Mouse (Mus musculus): ENCODE data around the gene Zfp651. TPM values are rescaled to one million over a fixed set of nuclear protein-coding genes. Genes with fewer than 3 reads are reported as not detected.

Zfp651 gene
- polyA plus RNA-seq, 1 experiment from 2014 or later = 64.7 TPM

DNA sequence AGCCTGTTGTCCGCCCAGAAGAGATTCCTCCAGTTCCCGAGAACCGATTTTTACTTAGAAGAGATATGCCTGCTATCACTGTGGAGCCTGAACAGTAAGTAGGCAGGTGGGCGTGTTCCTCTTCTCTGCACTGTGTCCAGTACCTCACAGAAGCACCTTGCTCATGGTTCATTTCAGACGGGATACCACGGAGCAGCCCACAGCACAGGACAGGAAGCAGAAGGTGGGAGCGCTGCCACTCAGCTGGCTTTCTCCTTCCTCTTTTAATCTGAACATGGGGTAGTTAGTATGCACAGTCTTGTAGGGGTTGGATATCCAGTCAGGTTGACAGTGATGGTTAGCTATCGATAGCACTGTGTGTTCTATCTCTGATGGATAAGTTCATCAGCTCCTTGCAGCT lies 15.1 kb upstream of the Zfp651 start:
- in situ Hi-C loops (cut with MboI; ENCODE audit: low pct_unique_long_range_greater_than_20kb) = no loop called here
- no peak for TF ChIP-seq CTCF (IDR thresholded peaks at IDR 0.05)
- ATAC-seq = no peak
- no peaks in the 10 kb centered on the region for H3K27me3 ChIP-seq
- DNase-seq (ENCODE audit: low read depth, low spot score) = no peak
- ChIA-PET POLR2A (no interaction called here), CTCF (no interaction called here)

DNA sequence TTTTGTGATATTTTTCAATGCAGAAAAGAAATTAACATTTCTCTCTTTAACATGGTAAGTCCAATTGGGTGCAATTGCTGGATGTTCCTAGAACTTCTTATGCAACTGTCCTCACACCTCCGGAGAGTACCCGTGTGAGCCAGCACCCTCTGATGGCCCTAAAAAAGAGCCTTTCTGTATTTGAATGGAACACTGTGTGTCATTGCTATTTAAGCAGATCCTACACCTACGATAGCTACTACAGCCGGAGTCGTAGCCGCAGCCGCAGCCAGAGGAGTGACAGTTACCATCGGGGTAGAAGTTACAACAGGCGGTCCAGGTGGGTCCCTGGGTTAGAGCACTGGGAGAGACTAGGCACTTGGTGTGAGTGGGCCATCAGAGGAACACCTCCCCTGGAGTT lies 6.4 kb upstream of the Zfp651 start:
- TF ChIP-seq CTCF (IDR thresholded peaks at IDR 0.05) = no peak
- POLR2A ChIA-PET = interaction anchor here (1.0 kb wide), 1 partner anchor 15 kb away, joined by 3 read pairs; no protein-coding TSS in a partner anchor
- no peak for DNase-seq (ENCODE audit: low read depth, low spot score)
- in situ Hi-C loops (cut with MboI; ENCODE audit: low pct_unique_long_range_greater_than_20kb) = no loop called here
- CTCF ChIA-PET = interaction anchor here (0.8 to 1.1 kb wide), 2 partner anchors 11 to 24 kb away, joined by 3 to 4 read pairs; no protein-coding TSS in a partner anchor
- no peaks in the 10 kb centered on the region for H3K27me3 ChIP-seq
- no peak for ATAC-seq

DNA sequence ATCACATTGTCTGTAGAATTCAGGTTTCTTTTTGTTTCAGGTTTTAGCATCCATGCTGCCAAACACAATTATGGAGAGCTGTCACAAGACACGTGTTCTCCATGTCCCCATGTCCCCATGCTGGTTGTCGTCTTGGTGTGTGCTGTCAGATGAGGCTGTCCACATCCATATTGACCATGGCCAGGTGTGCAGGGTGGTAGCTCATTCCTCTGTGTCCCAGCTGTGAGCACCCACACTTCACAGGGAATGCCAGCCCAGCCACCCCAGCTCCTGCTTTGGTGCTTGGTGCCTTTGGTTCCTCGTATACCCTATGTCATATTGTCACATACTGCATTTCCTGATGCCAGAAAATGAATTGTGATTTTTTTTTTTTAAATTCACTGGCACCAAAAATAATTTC lies 4.5 kb upstream of the Zfp651 start:
- H3K27me3 ChIP-seq = no peaks in the 10 kb centered on the region
- no peak for TF ChIP-seq CTCF (IDR thresholded peaks at IDR 0.05)
- DNase-seq (ENCODE audit: low read depth, low spot score) (no peak), ATAC-seq (no peak)
- ChIA-PET POLR2A (no interaction called here), CTCF (interaction anchor here (0.6 to 0.8 kb wide), 3 partner anchors 24 to 149 kb away, joined by 3 read pairs; no protein-coding TSS in a partner anchor)
- in situ Hi-C loops (cut with MboI; ENCODE audit: low pct_unique_long_range_greater_than_20kb) = no loop called here

DNA sequence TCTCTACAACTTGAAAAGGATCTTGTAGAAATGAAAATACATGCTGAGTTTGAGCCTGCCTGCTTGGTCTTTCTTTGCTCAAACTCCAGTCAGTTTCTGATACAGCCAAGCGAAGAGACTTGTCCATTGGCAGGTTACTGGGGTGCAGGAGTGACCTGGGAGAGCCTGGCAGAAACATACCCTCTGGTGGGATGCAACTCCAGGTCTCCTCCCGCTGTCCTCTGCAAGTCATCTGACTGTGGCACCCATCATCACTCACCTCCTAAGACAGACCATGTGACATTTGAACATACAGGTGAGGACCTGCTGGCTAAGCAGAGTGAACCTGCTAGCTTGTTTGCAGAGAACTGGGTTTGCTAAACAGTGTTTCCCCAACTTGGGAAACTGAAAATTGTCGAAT lies 2.3 kb upstream of the Zfp651 start:
- in situ Hi-C loops (cut with MboI; ENCODE audit: low pct_unique_long_range_greater_than_20kb) = no loop called here
- POLR2A ChIA-PET = no interaction called here
- ATAC-seq = no peak
- CTCF ChIA-PET = no interaction called here
- no peak for DNase-seq (ENCODE audit: low read depth, low spot score)
- no peaks in the 10 kb centered on the region for H3K27me3 ChIP-seq
- no peak for TF ChIP-seq CTCF (IDR thresholded peaks at IDR 0.05)

DNA sequence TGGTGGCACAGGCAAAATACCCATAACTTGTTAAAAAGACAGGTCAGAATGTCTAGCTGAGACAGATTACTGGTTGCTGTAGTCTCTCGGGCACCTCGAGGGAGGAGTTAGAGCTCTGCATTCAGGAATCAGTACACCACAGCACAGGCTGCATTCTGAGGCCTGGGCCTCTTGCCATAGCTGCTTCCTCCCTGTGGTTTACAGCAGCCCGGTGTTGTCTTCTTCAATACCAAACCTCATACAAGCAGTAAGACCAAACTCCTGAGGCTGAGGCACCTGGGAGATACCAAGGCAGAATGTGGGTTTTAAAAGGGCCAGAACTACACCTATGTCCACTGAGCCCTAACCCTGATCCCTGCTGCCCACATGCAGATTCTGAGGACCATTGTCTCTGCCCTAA lies 1.7 kb upstream of the Zfp651 start:
- no peak for TF ChIP-seq CTCF (IDR thresholded peaks at IDR 0.05)
- in situ Hi-C loops (cut with MboI; ENCODE audit: low pct_unique_long_range_greater_than_20kb) = no loop called here
- no peak for ATAC-seq
- POLR2A ChIA-PET = no interaction called here
- DNase-seq (ENCODE audit: low read depth, low spot score) = no peak
- CTCF ChIA-PET = no interaction called here
- no peaks in the 10 kb centered on the region for H3K27me3 ChIP-seq

DNA sequence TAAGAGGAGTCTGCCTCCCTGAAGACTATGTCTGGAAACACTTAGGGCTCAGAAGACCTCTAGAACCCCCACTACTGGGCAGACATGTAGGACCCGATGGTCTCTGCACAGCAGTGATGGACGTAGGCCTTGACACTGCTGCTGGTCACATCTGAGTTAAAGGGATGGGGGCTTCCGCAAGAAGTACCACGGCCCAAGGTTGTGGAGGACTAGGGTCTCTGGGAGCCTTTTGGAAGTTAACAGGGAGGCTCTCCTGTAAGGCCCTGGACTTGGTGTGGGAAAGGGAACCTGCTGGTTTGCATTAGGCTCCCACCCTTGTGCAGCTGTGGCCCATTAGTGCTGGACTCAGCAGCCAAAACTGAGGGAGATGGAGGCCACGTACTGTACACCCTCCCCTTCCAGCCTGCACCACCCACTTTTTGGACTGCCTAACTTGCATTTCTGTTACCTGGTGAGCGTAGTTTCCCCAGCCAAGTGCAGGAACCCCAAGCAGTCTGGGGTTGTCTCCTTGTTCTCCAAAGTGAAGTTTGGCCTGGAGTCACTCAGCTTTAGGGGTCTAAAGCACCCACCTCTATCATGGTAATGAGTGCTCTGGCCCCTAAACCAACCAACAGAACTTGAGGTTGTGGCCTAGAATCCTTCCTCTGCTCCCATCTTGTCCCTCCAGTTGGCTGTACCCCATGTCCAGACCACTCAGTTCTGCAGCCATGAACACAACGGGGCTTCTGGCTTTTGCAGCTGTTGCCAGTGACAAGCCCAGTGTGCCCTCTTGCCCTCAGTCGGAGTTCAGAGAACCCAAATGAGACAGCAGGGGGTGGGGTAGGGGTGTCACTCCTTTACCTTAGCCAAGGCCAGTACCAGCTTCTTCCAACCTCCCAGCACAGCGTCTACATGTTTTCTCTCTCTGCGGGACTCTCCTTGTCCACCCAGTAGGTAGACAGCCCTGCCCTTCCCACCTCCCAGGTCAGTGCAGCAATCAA lies 1.0 kb upstream of the Zfp651 start:
- in situ Hi-C loops (cut with MboI; ENCODE audit: low pct_unique_long_range_greater_than_20kb) = no loop called here
- ChIA-PET POLR2A (interaction anchor here (1.4 to 2.5 kb wide), 3 partner anchors 8 to 54 kb away, joined by 3 to 6 read pairs (median 5); no protein-coding TSS in a partner anchor), CTCF (no interaction called here)
- no peak for TF ChIP-seq CTCF (IDR thresholded peaks at IDR 0.05)
- ATAC-seq (no peak), DNase-seq (ENCODE audit: low read depth, low spot score) (no peak)
- no peaks in the 10 kb centered on the region for H3K27me3 ChIP-seq

DNA sequence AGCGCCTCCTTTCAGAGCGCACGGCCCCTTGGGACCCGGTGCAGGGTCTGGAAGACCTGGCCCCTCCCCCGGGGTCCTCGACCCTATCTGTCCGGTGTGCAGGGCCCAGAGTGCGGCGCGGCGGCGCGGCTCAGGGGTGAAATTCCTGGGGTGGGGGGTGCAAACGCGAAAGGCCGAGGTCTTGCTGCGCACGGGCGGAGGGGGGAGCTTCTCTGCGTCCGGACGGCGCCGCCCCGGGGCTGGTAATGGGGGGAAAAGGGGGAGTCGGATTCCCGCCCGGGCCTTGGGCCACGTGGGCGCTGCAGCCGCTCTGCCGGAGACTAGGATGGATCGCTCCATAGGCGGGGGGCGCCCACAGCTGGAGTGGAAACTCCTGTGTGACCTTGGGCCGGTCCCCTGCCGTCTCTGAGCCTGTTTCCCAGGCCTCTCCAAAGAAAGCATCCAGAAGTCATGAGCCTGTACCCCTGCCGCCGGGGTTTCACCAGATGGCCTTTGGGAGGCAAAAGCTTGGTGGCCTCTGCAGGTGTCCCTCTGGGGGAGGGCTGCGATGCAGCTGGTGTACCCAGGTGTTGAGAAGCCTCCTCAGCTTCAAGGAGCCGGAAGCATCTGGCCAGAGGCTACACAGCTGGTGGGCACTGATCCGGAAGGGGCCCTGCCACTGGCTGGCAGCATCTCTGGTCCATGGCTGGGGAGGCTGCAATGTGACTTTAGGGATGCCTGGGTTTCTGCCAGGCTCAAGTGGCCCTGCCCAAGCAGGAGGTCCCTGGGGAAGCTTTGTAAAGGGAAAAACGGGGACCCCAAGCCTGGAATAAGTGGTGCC lies 1.4 kb downstream of the Zfp651 start:
- POLR2A ChIA-PET = interaction anchor here (1.0 to 2.5 kb wide), 6 partner anchors 10 to 69 kb away, joined by 3 to 6 read pairs (median 4); no protein-coding TSS in a partner anchor
- H3K27me3 ChIP-seq = no peaks in the 10 kb centered on the region
- in situ Hi-C loops (cut with MboI; ENCODE audit: low pct_unique_long_range_greater_than_20kb) = no loop called here
- TF ChIP-seq CTCF (IDR thresholded peaks at IDR 0.05) = no peak
- DNase-seq (ENCODE audit: low read depth, low spot score) (no peak), ATAC-seq (peak; percentile 51)
- CTCF ChIA-PET = interaction anchor here (1.4 to 2.7 kb wide), 3 partner anchors 63 to 91 kb away, joined by 3 to 7 read pairs (median 5); no protein-coding TSS in a partner anchor

DNA sequence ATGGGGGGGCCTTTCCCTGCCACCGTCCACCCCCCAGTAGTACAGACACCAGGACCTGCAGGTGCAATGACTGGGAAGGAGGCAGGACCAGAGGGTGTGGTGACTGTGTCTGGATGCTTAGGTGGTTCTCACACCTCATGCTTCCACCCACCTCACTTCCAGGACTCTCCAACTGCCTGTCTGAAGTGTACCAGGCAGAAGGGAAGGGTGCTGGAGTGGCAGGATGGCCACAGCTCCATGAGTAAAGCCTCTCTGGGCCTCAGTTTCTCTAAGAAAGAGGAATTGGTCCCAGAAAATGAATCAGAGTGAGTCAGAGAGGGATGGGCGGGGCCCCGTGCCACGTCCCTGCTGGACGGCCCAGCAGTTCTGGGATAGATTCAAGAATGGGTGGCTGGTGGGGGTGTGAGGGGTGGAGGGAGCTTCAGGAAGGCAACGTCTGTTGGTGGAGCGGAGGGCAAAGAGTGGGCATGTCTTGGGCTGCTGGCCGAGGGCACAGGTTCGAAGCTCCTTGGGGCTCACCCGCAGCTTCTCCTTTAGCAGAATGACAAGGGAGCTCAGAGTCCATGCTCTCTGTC lies 2.0 kb downstream of the Zfp651 start:
- no peak for ATAC-seq
- H3K27me3 ChIP-seq = no peaks in the 10 kb centered on the region
- in situ Hi-C loops (cut with MboI; ENCODE audit: low pct_unique_long_range_greater_than_20kb) = no loop called here
- ChIA-PET CTCF (interaction anchor here (2.7 kb wide), 1 partner anchor 69 kb away, joined by 7 read pairs; no protein-coding TSS in a partner anchor), POLR2A (interaction anchor here (1.0 to 1.8 kb wide), 2 partner anchors 41 to 69 kb away, joined by 3 to 5 read pairs; no protein-coding TSS in a partner anchor)
- TF ChIP-seq CTCF (IDR thresholded peaks at IDR 0.05) = no peak
- DNase-seq (ENCODE audit: low read depth, low spot score) = no peak

DNA sequence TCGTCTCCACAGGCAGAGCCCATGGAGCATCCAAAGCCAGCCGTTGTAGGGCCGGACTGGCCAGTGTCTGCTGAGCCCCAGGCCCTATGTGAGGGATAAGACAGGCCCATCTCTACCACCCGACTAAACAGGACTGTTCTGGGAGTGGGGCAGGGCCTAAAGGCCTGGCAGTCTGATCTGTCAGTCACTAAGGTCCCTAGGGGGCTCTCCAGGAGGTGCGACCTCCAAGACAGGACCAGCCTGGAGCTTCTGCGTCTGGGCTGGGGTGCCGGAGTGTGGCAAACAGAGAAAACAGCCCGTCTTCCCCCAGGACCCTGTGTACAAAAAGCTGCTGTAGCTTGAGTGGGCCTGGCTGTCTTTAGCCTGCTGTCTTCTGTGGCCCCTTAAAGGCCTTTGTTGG lies 2.7 kb downstream of the Zfp651 start:
- in situ Hi-C loops (cut with MboI; ENCODE audit: low pct_unique_long_range_greater_than_20kb) = no loop called here
- DNase-seq (ENCODE audit: low read depth, low spot score) (no peak), ATAC-seq (no peak)
- ChIA-PET POLR2A (interaction anchor here (1.0 kb wide), 1 partner anchor 42 kb away, joined by 3 read pairs; no protein-coding TSS in a partner anchor), CTCF (interaction anchor here (2.7 kb wide), 1 partner anchor 68 kb away, joined by 7 read pairs; no protein-coding TSS in a partner anchor)
- no peaks in the 10 kb centered on the region for H3K27me3 ChIP-seq
- no peak for TF ChIP-seq CTCF (IDR thresholded peaks at IDR 0.05)

DNA sequence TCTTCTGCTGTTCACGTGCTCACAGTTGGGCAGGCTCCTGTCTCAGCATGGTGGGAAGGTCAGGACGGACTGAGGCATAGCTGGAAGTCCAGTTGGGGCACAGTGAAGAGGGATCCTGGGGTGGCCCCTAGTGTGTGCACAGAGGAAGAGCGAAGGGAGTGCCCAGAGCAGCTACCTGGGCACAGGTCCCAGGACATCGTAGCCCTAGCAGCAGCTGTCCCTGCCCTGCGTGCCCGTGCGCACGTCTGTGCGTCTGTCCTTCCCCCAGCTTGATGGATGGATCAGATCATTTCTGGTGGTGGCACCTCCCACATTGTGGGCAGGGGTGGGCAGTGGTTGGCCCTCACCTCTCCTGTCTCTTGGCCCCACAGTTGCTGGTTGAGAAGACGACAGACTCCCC lies 3.1 kb downstream of the Zfp651 start:
- TF ChIP-seq CTCF (IDR thresholded peaks at IDR 0.05) = no peak
- ChIA-PET POLR2A (no interaction called here), CTCF (no interaction called here)
- ATAC-seq (no peak), DNase-seq (ENCODE audit: low read depth, low spot score) (no peak)
- no peaks in the 10 kb centered on the region for H3K27me3 ChIP-seq
- in situ Hi-C loops (cut with MboI; ENCODE audit: low pct_unique_long_range_greater_than_20kb) = no loop called here
